Mouse (Mus musculus): ENCODE measurements around the gene Tenm3.

The Tenm3 gene

GRCm38 (mm10) chr8:48342321-48343066 is 501.3 kb downstream of the Tenm3 start:
- DNase-seq (ENCODE audit: low read depth, low spot score): no peak

GRCm38 (mm10) chr8:48341692-48342091 is 502.1 kb downstream of the Tenm3 start:
- no peak for DNase-seq (ENCODE audit: low read depth, low spot score)

- no peak for DNase-seq (ENCODE audit: low read depth, low spot score)
Observed at GRCm38 (mm10) chr8:48341276-48341675, 502.5 kb downstream of the Tenm3 start.

GRCm38 (mm10) chr8:48322655-48323265 is 521.0 kb downstream of the Tenm3 start:
- no peak for DNase-seq (ENCODE audit: low read depth, low spot score)

GRCm38 (mm10) chr8:48322240-48322639 is 521.5 kb downstream of the Tenm3 start:
- DNase-seq (ENCODE audit: low read depth, low spot score): peak; percentile 62

GRCm38 (mm10) chr8:48319674-48320073 is 524.1 kb downstream of the Tenm3 start:
- no peak for DNase-seq (ENCODE audit: low read depth, low spot score)

- DNase-seq (ENCODE audit: low read depth, low spot score): no peak
Observed at GRCm38 (mm10) chr8:48317498-48317897, 526.3 kb downstream of the Tenm3 start.

- no peak for DNase-seq (ENCODE audit: low read depth, low spot score)
Observed at GRCm38 (mm10) chr8:48315605-48316004, 528.1 kb downstream of the Tenm3 start.

- DNase-seq (ENCODE audit: low read depth, low spot score): no peak
Observed at GRCm38 (mm10) chr8:48313985-48314368, 529.8 kb downstream of the Tenm3 start.

- peak; percentile 85 for DNase-seq (ENCODE audit: low read depth, low spot score)
Observed at GRCm38 (mm10) chr8:48313210-48313984, 530.4 kb downstream of the Tenm3 start.

GRCm38 (mm10) chr8:48311706-48312105 is 532.0 kb downstream of the Tenm3 start:
- no peak for DNase-seq (ENCODE audit: low read depth, low spot score)

GRCm38 (mm10) chr8:48310240-48310849 is 533.4 kb downstream of the Tenm3 start:
- no peak for DNase-seq (ENCODE audit: low read depth, low spot score)

- no peak for DNase-seq (ENCODE audit: low read depth, low spot score)
Observed at GRCm38 (mm10) chr8:48309191-48309987, 534.4 kb downstream of the Tenm3 start.

- no peak for DNase-seq (ENCODE audit: low read depth, low spot score)
Observed at GRCm38 (mm10) chr8:48304224-48304623, 539.5 kb downstream of the Tenm3 start.

- no peak for DNase-seq (ENCODE audit: low read depth, low spot score)
Observed at GRCm38 (mm10) chr8:48300613-48301037, 543.1 kb downstream of the Tenm3 start.

- DNase-seq (ENCODE audit: low read depth, low spot score): no peak
Observed at GRCm38 (mm10) chr8:48300061-48300460, 543.7 kb downstream of the Tenm3 start.

- DNase-seq (ENCODE audit: low read depth, low spot score): no peak
Observed at GRCm38 (mm10) chr8:48299341-48299740, 544.4 kb downstream of the Tenm3 start.

GRCm38 (mm10) chr8:48296371-48296770 is 547.4 kb downstream of the Tenm3 start:
- no peak for DNase-seq (ENCODE audit: low read depth, low spot score)

GRCm38 (mm10) chr8:48295558-48295957 is 548.2 kb downstream of the Tenm3 start:
- DNase-seq (ENCODE audit: low read depth, low spot score): no peak

GRCm38 (mm10) chr8:48293797-48294196 is 550.0 kb downstream of the Tenm3 start:
- no peak for DNase-seq (ENCODE audit: low read depth, low spot score)

- DNase-seq (ENCODE audit: low read depth, low spot score): no peak
Observed at GRCm38 (mm10) chr8:48285432-48285831, 558.3 kb downstream of the Tenm3 start.
